Mouse (Mus musculus) retina, postnatal 7 days (tissue): ENCODE data around the gene Defb28.

Source experiments
- DNase-seq: peaks from one replicate; pipeline ENCODE4 v3.0.0-alpha.2; 2012; ENCODE audit warnings: low read depth, low spot score

Gene Defb28

GRCm38 (mm10) chr2:152517981-152518380 is at the start of gene Defb28:
TSS of gene Defb28 (plus strand) at chr2:152518255.
- DNase-seq: no peak

GRCm38 (mm10) chr2:152470973-152471372 is 47.1 kb upstream of the Defb28 start:
- peak; percentile 21 for DNase-seq

- DNase-seq: no peak
These were observed 45.6 kb upstream of the Defb28 start for GRCm38 (mm10) chr2:152472434-152472833.

- DNase-seq: no peak
These were observed 41.3 kb upstream of the Defb28 start, which contains the start of gene Defb20 for GRCm38 (mm10) chr2:152476763-152477162. TSS of gene Defb20 (plus strand) at chr2:152477063.

GRCm38 (mm10) chr2:152480881-152481280 is 37.2 kb upstream of the Defb28 start:
- no peak for DNase-seq

GRCm38 (mm10) chr2:152481726-152482125 is 36.3 kb upstream of the Defb28 start:
- no peak for DNase-seq

GRCm38 (mm10) chr2:152487024-152487423 is 31.0 kb upstream of the Defb28 start:
- no peak for DNase-seq

- no peak for DNase-seq
These were observed 28.0 kb upstream of the Defb28 start, which contains the start of gene Defb22 for GRCm38 (mm10) chr2:152490038-152490437. TSS of gene Defb22 (minus strand) at chr2:152490138.

- no peak for DNase-seq
These were observed 24.9 kb upstream of the Defb28 start for GRCm38 (mm10) chr2:152493151-152493550.

GRCm38 (mm10) chr2:152498020-152498419 is 20.0 kb upstream of the Defb28 start:
- DNase-seq: no peak

GRCm38 (mm10) chr2:152500204-152500862 is 17.7 kb upstream of the Defb28 start:
- no peak for DNase-seq

GRCm38 (mm10) chr2:152500863-152501229 is 17.2 kb upstream of the Defb28 start:
- DNase-seq: no peak

GRCm38 (mm10) chr2:152503950-152504349 is 14.1 kb upstream of the Defb28 start:
- no peak for DNase-seq

GRCm38 (mm10) chr2:152511592-152511991 is 6.5 kb upstream of the Defb28 start, which contains the start of gene Defb26:
TSS of gene Defb26 (minus strand) at chr2:152511692.
- no peak for DNase-seq

GRCm38 (mm10) chr2:152516084-152516483 is 2.0 kb upstream of the Defb28 start:
- no peak for DNase-seq

GRCm38 (mm10) chr2:152539944-152540710 is 22.1 kb downstream of the Defb28 start, which contains the start of gene Defb29:
TSS of gene Defb29 (minus strand) at chr2:152540098.
- DNase-seq: no peak

GRCm38 (mm10) chr2:152541979-152542378 is 23.9 kb downstream of the Defb28 start:
- no peak for DNase-seq

- DNase-seq: no peak
These were observed 24.8 kb downstream of the Defb28 start for GRCm38 (mm10) chr2:152542897-152543296.

- no peak for DNase-seq
These were observed 25.4 kb downstream of the Defb28 start for GRCm38 (mm10) chr2:152543478-152543877.

GRCm38 (mm10) chr2:152544691-152545090 is 26.6 kb downstream of the Defb28 start:
- DNase-seq: peak; percentile 36

- no peak for DNase-seq
These were observed 30.1 kb downstream of the Defb28 start for GRCm38 (mm10) chr2:152548124-152548523.

- peak; percentile 25 for DNase-seq
These were observed 35.8 kb downstream of the Defb28 start for GRCm38 (mm10) chr2:152553774-152554423.
